Mouse (Mus musculus): ENCODE results near the gene Ptx4. TPM values are rescaled to one million over a fixed set of nuclear protein-coding genes. Genes with fewer than 3 reads are reported as not detected.
"Not testable (repeated sequence)": the region's sequence is repeated elsewhere in the genome, so short reads cannot be mapped to it uniquely, and the experiment has no call there.

Gene Ptx4
- polyA plus RNA-seq, 1 experiment from 2014 or later: not detected

DNA sequence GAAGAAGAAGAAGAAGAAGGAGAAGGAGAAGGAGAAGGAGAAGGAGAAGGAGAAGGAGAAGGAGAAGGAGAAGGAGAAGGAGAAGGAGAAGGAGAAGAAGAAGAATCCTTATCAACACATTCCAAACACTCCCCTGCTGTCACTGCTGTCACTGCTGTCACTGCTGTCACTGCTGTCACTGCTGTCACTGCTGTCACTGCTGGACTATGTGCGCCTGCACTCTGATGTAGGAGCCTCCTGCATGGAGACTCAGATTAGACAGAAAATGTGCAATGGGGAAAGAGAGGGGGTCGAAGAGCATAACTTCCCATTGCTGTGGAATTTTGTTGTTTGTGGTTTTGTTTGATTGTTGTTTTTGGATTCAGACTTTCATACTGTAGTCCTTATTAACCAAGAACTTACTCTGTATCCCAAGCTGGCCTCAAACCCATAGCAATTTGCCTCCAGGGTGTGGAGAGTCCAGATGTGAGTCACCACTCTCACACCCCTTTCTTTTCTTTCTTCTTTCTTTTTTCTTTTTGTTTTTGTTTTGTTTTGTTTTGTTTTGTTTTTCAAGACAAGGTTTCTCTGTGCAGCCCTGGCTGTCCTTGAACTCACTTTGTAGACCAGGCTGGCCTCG, 5.0 kb downstream of the Ptx4 start:
- not testable (repeated sequence) for ATAC-seq (ENCODE audit: low read depth); H3K9me3 ChIP-seq (ENCODE audit: control insufficient read depth, low read length); H3K4me3 ChIP-seq (ENCODE audit: low read depth, low read length); H3K9ac ChIP-seq (replicated peaks; ENCODE audit: low read depth, low read length); H3K27me3 ChIP-seq (ENCODE audit: control insufficient read depth, insufficient read depth, low read length); H3K36me3 ChIP-seq (ENCODE audit: control insufficient read depth, insufficient read depth, low read length); H3K4me2 ChIP-seq (ENCODE audit: low read depth, low read length); H3K27ac ChIP-seq (ENCODE audit: low read depth, low read length); H3K4me1 ChIP-seq (ENCODE audit: control insufficient read depth, insufficient read depth, low read length)
- WGBS: 87% methylated on average over 3 of the region's 3 CpGs

DNA sequence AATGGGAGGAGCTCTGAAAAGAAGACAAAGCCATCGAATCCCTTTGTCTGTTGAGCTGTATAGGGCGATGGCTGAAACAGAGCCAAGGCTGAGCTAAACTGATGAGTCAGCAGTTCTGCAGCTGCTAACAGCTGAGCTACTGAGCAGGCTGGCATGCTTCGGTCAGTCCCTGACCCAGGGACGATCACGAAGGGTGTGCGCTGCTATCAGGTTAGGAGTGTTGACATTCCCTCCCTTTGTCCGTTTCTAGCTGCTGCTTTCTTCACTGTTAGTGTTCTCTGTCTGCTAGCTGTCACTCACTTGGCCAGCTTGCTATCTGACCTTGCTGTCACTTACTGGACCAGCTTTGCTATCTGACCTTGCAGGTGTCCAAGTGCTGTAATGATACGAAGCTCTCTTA, 6.5 kb downstream of the Ptx4 start:
- WGBS: 63% methylated on average over 8 of the region's 8 CpGs
- H3K9me3 ChIP-seq (ENCODE audit: control insufficient read depth, low read length): no peaks in the 10 kb centered on the region
- H3K36me3 ChIP-seq (ENCODE audit: control insufficient read depth, insufficient read depth, low read length): no peaks in the 10 kb centered on the region

DNA sequence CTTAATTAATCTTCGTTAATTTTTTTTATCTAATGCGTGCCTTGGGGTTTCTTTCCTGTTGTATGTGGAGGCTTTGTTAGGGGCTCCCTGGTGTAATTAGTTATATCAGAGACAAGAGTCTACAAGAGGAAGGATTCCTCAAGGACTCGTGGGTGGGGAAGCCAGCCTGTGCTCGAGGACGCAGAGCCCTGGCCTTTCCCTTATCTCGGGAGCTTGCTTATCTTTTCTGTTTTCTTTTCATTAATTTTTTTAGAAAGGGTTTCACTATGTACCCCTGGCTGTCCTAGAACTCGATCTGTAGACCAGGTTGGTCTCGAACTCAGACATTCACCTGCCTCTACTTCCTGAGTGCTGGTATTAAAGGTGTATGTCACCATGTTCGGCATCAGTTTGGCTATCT, 7.1 kb downstream of the Ptx4 start:
- no peak for ATAC-seq (ENCODE audit: low read depth)
- no peak overlapping the region for H3K4me3 ChIP-seq (ENCODE audit: low read depth, low read length)
- no peaks in the 10 kb centered on the region for H3K36me3 ChIP-seq (ENCODE audit: control insufficient read depth, insufficient read depth, low read length)
- H3K9me3 ChIP-seq (ENCODE audit: control insufficient read depth, low read length): no peaks in the 10 kb centered on the region
- no peaks in the 10 kb centered on the region for H3K27me3 ChIP-seq (ENCODE audit: control insufficient read depth, insufficient read depth, low read length)
- no peak overlapping the region for H3K27ac ChIP-seq (ENCODE audit: low read depth, low read length)
- WGBS: 81% methylated on average over 9 of the region's 9 CpGs
- H3K9ac ChIP-seq (replicated peaks; ENCODE audit: low read depth, low read length): no peak overlapping the region
- no peak overlapping the region for H3K4me2 ChIP-seq (ENCODE audit: low read depth, low read length)
- no peaks in the 10 kb centered on the region for H3K4me1 ChIP-seq (ENCODE audit: control insufficient read depth, insufficient read depth, low read length)

More for the DNA sequence above, 6.5 kb downstream of the Ptx4 start:
- Histone ChIP-seq H3K4me2 (ENCODE audit: low read depth, low read length) (no peak overlapping the region), H3K27me3 (ENCODE audit: control insufficient read depth, insufficient read depth, low read length) (no peaks in the 10 kb centered on the region), H3K4me3 (ENCODE audit: low read depth, low read length) (no peak overlapping the region), H3K4me1 (ENCODE audit: control insufficient read depth, insufficient read depth, low read length) (no peaks in the 10 kb centered on the region), H3K9ac (replicated peaks; ENCODE audit: low read depth, low read length) (no peak overlapping the region), H3K27ac (ENCODE audit: low read depth, low read length) (no peak overlapping the region)
- no peak; the same call in 1 of the 2 replicates for ATAC-seq (ENCODE audit: low read depth)

DNA sequence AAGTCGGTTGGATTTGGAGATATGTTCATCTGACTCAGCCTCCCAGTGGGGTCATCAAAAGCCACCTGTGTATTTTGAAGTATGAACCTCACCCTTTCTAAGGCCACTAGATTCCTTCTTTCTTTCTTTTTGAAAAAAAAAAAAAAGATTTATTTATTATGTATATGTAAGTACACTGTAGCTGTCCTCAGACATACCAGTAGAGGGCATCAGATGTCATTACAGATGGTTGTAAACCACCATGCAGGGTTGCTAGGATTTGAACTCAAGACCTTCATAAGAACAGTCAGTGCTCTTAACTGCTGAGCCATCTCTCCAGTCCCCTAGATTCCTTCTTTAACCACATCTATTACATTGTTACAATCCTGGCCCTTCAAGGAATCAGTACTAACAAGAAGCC, 9.5 kb downstream of the Ptx4 start:
- Histone ChIP-seq H3K9me3 (ENCODE audit: control insufficient read depth, low read length) (no peaks in the 10 kb centered on the region), H3K4me1 (ENCODE audit: control insufficient read depth, insufficient read depth, low read length) (peaks cover 9% of the 10 kb centered on the region), H3K9ac (replicated peaks; ENCODE audit: low read depth, low read length) (no peak overlapping the region), H3K4me3 (ENCODE audit: low read depth, low read length) (no peak overlapping the region), H3K27me3 (ENCODE audit: control insufficient read depth, insufficient read depth, low read length) (no peaks in the 10 kb centered on the region), H3K27ac (ENCODE audit: low read depth, low read length) (no peak overlapping the region), H3K4me2 (ENCODE audit: low read depth, low read length) (no peak overlapping the region), H3K36me3 (ENCODE audit: control insufficient read depth, insufficient read depth, low read length) (no peaks in the 10 kb centered on the region)
- 93% methylated on average over 1 of the region's 1 CpGs for WGBS
- ATAC-seq (ENCODE audit: low read depth): no peak

DNA sequence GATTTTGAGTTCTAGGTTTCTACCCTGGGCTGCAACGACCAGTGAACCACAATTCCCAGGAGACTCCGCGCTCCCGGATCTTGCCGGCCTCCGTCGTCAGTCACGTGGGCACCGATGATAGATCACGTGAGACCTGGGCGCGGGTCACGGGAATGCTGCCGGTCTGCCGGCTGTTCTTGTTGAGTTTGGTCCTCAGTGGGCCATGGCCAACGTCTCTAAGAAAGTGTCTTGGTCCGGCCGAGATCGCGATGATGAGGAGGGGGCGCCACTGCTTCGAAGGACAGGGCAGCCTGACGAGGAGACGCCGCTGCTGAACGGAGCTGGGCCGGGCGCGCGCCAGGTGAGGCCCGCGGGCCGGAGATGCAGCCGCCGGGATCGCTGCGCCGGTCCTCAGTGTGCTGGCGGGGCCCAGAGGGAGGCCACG, 12.7 kb downstream of the Ptx4 start, which contains the start of gene Clcn7:
Gene Clcn7 (plus strand): TSS at position 117 of the 424 bp plus-strand sequence.
- under 1% methylated on average over 40 of the region's 40 CpGs for WGBS
- Histone ChIP-seq H3K9ac (replicated peaks; ENCODE audit: low read depth, low read length) (peak within 1 kb of the TSS; percentile 73), H3K4me3 (ENCODE audit: low read depth, low read length) (peak within 1 kb of the TSS; percentile 95), H3K36me3 (ENCODE audit: control insufficient read depth, insufficient read depth, low read length) (no peaks in the 10 kb centered on the region), H3K9me3 (ENCODE audit: control insufficient read depth, low read length) (no peaks in the 10 kb centered on the region), H3K4me1 (ENCODE audit: control insufficient read depth, insufficient read depth, low read length) (peaks cover 9% of the 10 kb centered on the region), H3K4me2 (ENCODE audit: low read depth, low read length) (peak within 1 kb of the TSS; percentile 60), H3K27me3 (ENCODE audit: control insufficient read depth, insufficient read depth, low read length) (no peaks in the 10 kb centered on the region), H3K27ac (ENCODE audit: low read depth, low read length) (peak within 1 kb of the TSS; percentile 62; the same call in 1 of the 2 replicates)
- ATAC-seq (ENCODE audit: low read depth): peak; percentile 95

DNA sequence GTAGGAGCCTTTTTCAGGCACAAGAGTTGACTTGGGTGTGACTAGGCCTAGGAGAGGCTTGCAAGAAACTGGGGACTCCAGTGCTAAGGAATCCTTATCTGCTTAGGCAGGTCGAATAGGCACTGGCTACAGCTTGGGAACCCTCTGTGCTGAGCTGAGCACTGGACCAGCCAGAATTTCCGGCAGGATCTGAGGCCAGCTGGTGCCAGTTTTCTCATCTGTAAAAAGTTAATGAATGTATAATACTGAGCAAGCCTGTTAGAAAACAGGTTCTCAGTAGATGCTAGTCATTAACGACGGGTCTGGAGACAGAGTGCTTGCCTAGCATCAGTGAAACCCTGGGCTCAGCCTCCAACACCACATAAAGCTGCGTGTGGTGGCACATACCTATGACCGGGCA, 15.1 kb downstream of the Ptx4 start:
- no peak for ATAC-seq (ENCODE audit: low read depth)
- Histone ChIP-seq H3K9ac (replicated peaks; ENCODE audit: low read depth, low read length) (no peak overlapping the region), H3K4me1 (ENCODE audit: control insufficient read depth, insufficient read depth, low read length) (peaks cover 9% of the 10 kb centered on the region)

DNA sequence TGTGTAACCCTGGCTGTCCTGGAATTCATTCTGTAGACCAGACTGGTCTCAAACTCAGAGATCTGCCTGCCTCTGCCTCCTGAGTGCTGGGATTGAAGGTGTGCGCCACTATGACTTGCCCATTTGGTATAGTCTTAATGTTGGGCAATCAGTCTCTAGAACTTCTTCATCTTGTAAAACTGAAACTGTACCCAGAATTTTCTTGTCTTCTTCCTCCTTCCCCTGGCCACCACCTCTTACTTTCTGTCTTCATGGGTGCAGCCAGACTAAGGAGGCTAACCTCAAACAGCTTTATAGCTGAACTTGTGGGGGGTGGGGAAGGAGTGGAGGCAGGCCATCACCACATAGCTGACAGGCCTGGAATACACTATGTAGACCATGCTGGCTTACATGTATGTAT, 18.2 kb downstream of the Ptx4 start:
- H3K4me3 ChIP-seq (ENCODE audit: low read depth, low read length): no peak overlapping the region
- WGBS: 100% methylated on average over 1 of the region's 1 CpGs
- H3K9me3 ChIP-seq (ENCODE audit: control insufficient read depth, low read length): no peaks in the 10 kb centered on the region
- H3K4me1 ChIP-seq (ENCODE audit: control insufficient read depth, insufficient read depth, low read length): peaks cover 8% of the 10 kb centered on the region
- no peak overlapping the region for H3K4me2 ChIP-seq (ENCODE audit: low read depth, low read length)
- no peak for ATAC-seq (ENCODE audit: low read depth)
- no peak overlapping the region for H3K9ac ChIP-seq (replicated peaks; ENCODE audit: low read depth, low read length)
- no peak overlapping the region for H3K27ac ChIP-seq (ENCODE audit: low read depth, low read length)
- H3K36me3 ChIP-seq (ENCODE audit: control insufficient read depth, insufficient read depth, low read length): no peaks in the 10 kb centered on the region
- no peaks in the 10 kb centered on the region for H3K27me3 ChIP-seq (ENCODE audit: control insufficient read depth, insufficient read depth, low read length)

More for the DNA sequence above, 15.1 kb downstream of the Ptx4 start:
- Histone ChIP-seq H3K27ac (ENCODE audit: low read depth, low read length) (no peak overlapping the region), H3K9me3 (ENCODE audit: control insufficient read depth, low read length) (no peaks in the 10 kb centered on the region), H3K36me3 (ENCODE audit: control insufficient read depth, insufficient read depth, low read length) (no peaks in the 10 kb centered on the region), H3K27me3 (ENCODE audit: control insufficient read depth, insufficient read depth, low read length) (no peaks in the 10 kb centered on the region), H3K4me3 (ENCODE audit: low read depth, low read length) (no peak overlapping the region), H3K4me2 (ENCODE audit: low read depth, low read length) (no peak overlapping the region)
- WGBS: 86% methylated on average over 6 of the region's 6 CpGs

DNA sequence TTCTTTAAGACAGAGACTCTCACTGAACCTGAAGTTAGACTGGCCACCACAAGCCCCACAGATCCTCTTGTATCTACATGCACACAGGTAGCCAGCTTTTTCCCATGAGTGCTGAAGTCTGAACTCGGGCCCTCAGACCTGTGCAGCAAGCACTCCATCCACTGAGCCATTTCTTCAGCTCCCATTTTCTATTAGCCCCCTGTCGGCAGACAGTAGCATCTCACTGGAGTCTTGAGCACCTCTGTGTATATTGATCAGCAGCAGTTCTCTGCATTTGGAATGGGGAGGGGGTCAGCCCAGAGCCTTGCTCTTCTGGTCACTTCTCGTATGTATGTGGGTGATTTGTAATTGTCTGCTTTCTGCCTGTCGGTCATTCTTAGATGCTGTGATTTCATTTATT, 19.4 kb downstream of the Ptx4 start:
- no peaks in the 10 kb centered on the region for H3K4me1 ChIP-seq (ENCODE audit: control insufficient read depth, insufficient read depth, low read length)
- H3K27me3 ChIP-seq (ENCODE audit: control insufficient read depth, insufficient read depth, low read length): no peaks in the 10 kb centered on the region
- H3K9me3 ChIP-seq (ENCODE audit: control insufficient read depth, low read length): no peaks in the 10 kb centered on the region
- H3K4me3 ChIP-seq (ENCODE audit: low read depth, low read length): no peak overlapping the region
- H3K4me2 ChIP-seq (ENCODE audit: low read depth, low read length): no peak overlapping the region
- no peak overlapping the region for H3K27ac ChIP-seq (ENCODE audit: low read depth, low read length)
- H3K36me3 ChIP-seq (ENCODE audit: control insufficient read depth, insufficient read depth, low read length): 0 out of 2 replicates have a peak, but pooled peaks cover 2% of the 10 kb centered on the region
- H3K9ac ChIP-seq (replicated peaks; ENCODE audit: low read depth, low read length): no peak overlapping the region
- WGBS: 74% methylated on average over 4 of the region's 4 CpGs
- no peak for ATAC-seq (ENCODE audit: low read depth)

DNA sequence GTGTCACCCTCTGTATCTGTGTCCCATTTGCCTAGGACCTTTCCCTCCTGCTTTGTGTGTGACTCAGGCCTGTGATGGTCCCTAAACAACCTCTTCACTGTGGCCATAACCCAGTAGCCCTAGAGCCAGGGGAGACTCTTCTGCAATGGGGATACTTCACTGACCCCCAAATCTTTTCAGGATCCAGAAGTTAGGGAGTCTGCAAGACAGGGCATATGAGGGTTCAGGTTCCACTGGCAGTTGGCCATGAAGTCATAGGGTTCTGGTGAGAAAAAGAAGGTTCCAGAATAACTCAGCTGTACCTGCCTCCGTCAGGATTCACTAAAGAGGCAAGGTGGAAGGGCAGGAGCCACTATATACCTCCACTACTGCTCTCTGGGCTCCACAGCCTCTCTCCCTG, 41.6 kb downstream of the Ptx4 start, which contains the start of gene Ccdc154:
Gene Ccdc154 (plus strand): TSS at position 301 of the 400 bp plus-strand sequence.
- no peaks in the 10 kb centered on the region for H3K27me3 ChIP-seq (ENCODE audit: control insufficient read depth, insufficient read depth, low read length)
- H3K4me3 ChIP-seq (ENCODE audit: low read depth, low read length): no peak within 1 kb of the TSS
- WGBS: 100% methylated on average over 1 of the region's 1 CpGs
- no peaks in the 10 kb centered on the region for H3K9me3 ChIP-seq (ENCODE audit: control insufficient read depth, low read length)
- H3K4me1 ChIP-seq (ENCODE audit: control insufficient read depth, insufficient read depth, low read length): no peaks in the 10 kb centered on the region
- H3K36me3 ChIP-seq (ENCODE audit: control insufficient read depth, insufficient read depth, low read length): peaks cover 25% of the 10 kb centered on the region
- H3K27ac ChIP-seq (ENCODE audit: low read depth, low read length): no peak within 1 kb of the TSS
- no peak within 1 kb of the TSS for H3K4me2 ChIP-seq (ENCODE audit: low read depth, low read length)
- no peak within 1 kb of the TSS for H3K9ac ChIP-seq (replicated peaks; ENCODE audit: low read depth, low read length)
- ATAC-seq (ENCODE audit: low read depth): no peak

Measured in neural tube, embryonic 14.5 days (tissue).